Mouse (Mus musculus): ENCODE data around the gene Guca1b. TPM values are rescaled to one million over a fixed set of nuclear protein-coding genes. Genes with fewer than 3 reads are reported as not detected.

Guca1b gene
- total and polyA plus RNA-seq, 2 experiments from 2014 or later = 0.14 TPM; not detected in 1

DNA sequence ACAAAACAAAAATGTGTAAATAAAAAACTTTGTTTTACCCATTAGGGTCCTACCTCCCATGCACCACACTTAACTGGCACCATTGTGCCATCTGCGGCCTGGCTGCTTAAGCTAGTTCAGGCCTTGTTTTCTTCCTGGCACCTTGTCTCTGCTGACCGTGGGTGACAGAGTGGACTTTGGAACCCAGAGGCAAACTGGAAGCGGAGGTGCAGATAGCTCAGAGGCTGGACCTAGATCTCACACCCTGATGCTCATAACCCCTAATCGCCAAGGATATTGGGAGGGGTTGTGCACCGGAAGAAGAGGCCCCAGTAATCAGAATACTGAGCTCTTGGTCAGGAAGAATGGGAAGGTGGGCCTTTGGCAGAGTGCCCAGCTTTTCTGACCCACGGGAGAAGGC lies 39.0 kb downstream of the Guca1b start:
- ATAC-seq = no peak
- 77% methylated on average over 6 of the region's 6 CpGs for WGBS
- H3K4me3 ChIP-seq (ENCODE audit: low read length) = no peak overlapping the region
- H3K27ac ChIP-seq = no peak overlapping the region
- no peak for TF ChIP-seq CTCF (IDR thresholded peaks at IDR 0.05; ENCODE audit: low read depth)
- H3K36me3 ChIP-seq (ENCODE audit: insufficient read depth, low read length) = no peaks in the 10 kb centered on the region
- H3K27me3 ChIP-seq (ENCODE audit: insufficient read depth, low read length) = no peaks in the 10 kb centered on the region
- H3K9ac ChIP-seq (replicated peaks; ENCODE audit: low read length) = no peak overlapping the region
- no peak overlapping the region for H3K4me2 ChIP-seq (ENCODE audit: low read depth, low read length)
- no peaks in the 10 kb centered on the region for H3K9me3 ChIP-seq (ENCODE audit: low read length)
- H3K4me1 ChIP-seq (ENCODE audit: insufficient read depth, low read length) = no peaks in the 10 kb centered on the region
- no peak for DNase-seq (ENCODE audit: low spot score)

GRCm38 (mm10) chr17:47427316-47427715 lies 42.1 kb downstream of the Guca1b start:
- no peak overlapping the region for H3K4me2 ChIP-seq (ENCODE audit: low read depth, low read length)
- 74% methylated on average over 6 of the region's 6 CpGs for WGBS
- no peak for ATAC-seq

DNA sequence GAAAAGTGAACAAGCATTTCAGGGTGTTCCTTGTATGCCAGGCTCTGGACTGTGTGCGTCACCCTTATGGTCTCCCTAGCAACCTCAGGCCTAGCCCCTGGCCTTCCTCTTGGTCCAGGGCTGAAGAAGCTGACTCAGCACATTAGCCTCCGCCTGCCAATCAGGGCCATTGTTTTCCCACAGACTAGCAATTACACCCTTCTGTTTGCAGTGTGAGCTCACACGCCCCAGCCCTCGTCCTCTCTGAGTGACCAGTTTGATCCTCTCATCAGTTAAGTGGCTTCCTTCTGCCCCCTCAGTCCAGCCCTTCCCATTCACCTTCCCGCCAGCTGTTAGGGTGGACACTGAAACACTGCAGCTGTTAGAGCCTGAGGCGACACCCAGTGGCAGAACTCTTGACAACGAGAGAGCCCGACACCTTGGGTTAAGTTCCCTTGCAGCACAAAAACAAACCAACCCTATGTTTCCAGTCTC lies 43.7 kb downstream of the Guca1b start:
- Histone ChIP-seq H3K4me1 (ENCODE audit: insufficient read depth, low read length) (no peaks in the 10 kb centered on the region), H3K36me3 (ENCODE audit: insufficient read depth, low read length) (no peaks in the 10 kb centered on the region), H3K4me3 (ENCODE audit: low read length) (no peak overlapping the region), H3K27ac (no peak overlapping the region), H3K9me3 (ENCODE audit: low read length) (no peaks in the 10 kb centered on the region), H3K4me2 (ENCODE audit: low read depth, low read length) (0 out of 2 replicates have a peak overlapping the region, but pooled peaks have one; percentile 5), H3K9ac (replicated peaks; ENCODE audit: low read length) (no peak overlapping the region), H3K27me3 (ENCODE audit: insufficient read depth, low read length) (no peaks in the 10 kb centered on the region)
- DNase-seq (ENCODE audit: low spot score) = peak; percentile 71
- WGBS = 5% methylated on average over 8 of the region's 8 CpGs
- TF ChIP-seq CTCF (IDR thresholded peaks at IDR 0.05; ENCODE audit: low read depth) = peak; percentile 71
- peak; percentile 88 for ATAC-seq

More at GRCm38 (mm10) chr17:47427316-47427715, 42.1 kb downstream of the Guca1b start:
- Histone ChIP-seq H3K27me3 (ENCODE audit: insufficient read depth, low read length) (no peaks in the 10 kb centered on the region), H3K4me3 (ENCODE audit: low read length) (no peak overlapping the region), H3K36me3 (ENCODE audit: insufficient read depth, low read length) (no peaks in the 10 kb centered on the region), H3K9ac (replicated peaks; ENCODE audit: low read length) (no peak overlapping the region), H3K27ac (no peak overlapping the region), H3K9me3 (ENCODE audit: low read length) (no peaks in the 10 kb centered on the region), H3K4me1 (ENCODE audit: insufficient read depth, low read length) (no peaks in the 10 kb centered on the region)
- no peak for DNase-seq (ENCODE audit: low spot score)
- TF ChIP-seq CTCF (IDR thresholded peaks at IDR 0.05; ENCODE audit: low read depth) = peak; percentile 35

DNA sequence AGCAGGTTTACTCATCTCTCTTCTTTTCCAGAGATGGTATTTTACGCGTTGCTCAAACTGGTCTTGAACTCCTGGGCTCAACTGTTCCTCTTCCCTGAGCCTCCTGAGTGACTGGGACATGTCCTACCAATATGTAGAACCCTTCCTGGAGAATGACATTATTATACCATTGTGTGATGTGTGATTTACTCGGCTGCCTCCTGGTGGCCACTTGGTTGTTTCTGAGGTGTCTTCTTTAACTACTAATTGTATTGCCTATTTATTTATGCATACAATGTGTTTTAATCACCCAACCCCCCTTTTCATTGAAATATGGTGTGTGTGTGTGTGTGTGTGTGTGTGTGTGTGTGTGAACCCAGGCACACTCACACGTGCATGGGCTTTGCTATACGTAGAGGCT lies 45.6 kb downstream of the Guca1b start:
- DNase-seq (ENCODE audit: low spot score) = no peak
- H3K4me1 ChIP-seq (ENCODE audit: insufficient read depth, low read length) = no peaks in the 10 kb centered on the region
- no peak overlapping the region for H3K9ac ChIP-seq (replicated peaks; ENCODE audit: low read length)
- WGBS = 69% methylated on average over 5 of the region's 5 CpGs
- no peaks in the 10 kb centered on the region for H3K36me3 ChIP-seq (ENCODE audit: insufficient read depth, low read length)
- no peak overlapping the region for H3K4me2 ChIP-seq (ENCODE audit: low read depth, low read length)
- H3K27ac ChIP-seq = no peak overlapping the region
- H3K9me3 ChIP-seq (ENCODE audit: low read length) = no peaks in the 10 kb centered on the region
- peak; percentile 53 for TF ChIP-seq CTCF (IDR thresholded peaks at IDR 0.05; ENCODE audit: low read depth)
- ATAC-seq = no peak
- H3K4me3 ChIP-seq (ENCODE audit: low read length) = no peak overlapping the region
- no peaks in the 10 kb centered on the region for H3K27me3 ChIP-seq (ENCODE audit: insufficient read depth, low read length)

DNA sequence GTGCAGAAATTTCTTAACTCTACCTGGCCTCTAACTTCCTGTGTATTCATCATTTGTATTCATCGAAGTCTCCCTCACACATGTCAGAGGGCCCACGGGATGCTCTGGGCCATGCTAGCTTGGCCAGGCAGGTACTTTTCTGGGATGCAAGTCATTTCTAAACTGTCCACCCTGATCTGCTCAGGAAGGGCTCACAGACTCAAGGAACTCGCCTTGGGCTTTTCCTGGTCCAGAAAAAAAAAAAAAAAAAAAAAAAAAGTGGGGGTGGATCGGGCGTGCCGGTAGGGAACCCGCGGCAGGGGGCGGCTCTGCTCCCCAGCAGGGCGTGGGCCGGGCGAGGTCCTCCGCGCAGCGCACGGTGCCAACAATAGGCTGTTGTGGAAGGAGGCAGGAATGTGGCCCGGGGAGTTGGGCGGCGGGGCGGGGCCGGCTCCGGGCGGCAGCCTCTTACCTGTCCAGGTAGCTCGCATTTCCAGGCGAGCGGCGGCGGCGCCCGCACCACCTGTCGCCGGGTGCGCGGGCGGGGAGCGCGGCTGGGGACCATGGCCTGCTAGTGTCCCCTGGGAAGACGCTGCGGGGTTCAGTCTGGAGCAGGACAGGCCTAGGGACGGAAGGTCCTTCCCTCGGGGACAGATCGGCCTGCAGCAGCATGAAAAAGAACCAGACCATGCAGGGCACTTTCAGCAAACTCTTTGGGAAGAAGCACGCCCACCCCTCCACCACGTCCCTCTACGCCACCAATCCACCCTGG lies 51.1 kb downstream of the Guca1b start, which contains the start of gene AI661453:
TSS of gene AI661453 (plus strand) at position 460 of the 751 bp plus-strand sequence.
- ATAC-seq (no peak), DNase-seq (ENCODE audit: low spot score) (no peak)
- peaks cover 8% of the 10 kb centered on the region for H3K27me3 ChIP-seq (ENCODE audit: insufficient read depth, low read length)
- no peak for TF ChIP-seq CTCF (IDR thresholded peaks at IDR 0.05; ENCODE audit: low read depth)
- H3K36me3 ChIP-seq (ENCODE audit: insufficient read depth, low read length) = no peaks in the 10 kb centered on the region
- peaks cover 6% of the 10 kb centered on the region; the same call in 1 of the 2 replicates for H3K4me1 ChIP-seq (ENCODE audit: insufficient read depth, low read length)
- no peak within 1 kb of the TSS for H3K27ac ChIP-seq
- 2% methylated on average over 45 of the region's 45 CpGs for WGBS
- peak within 1 kb of the TSS; percentile 70 for H3K4me2 ChIP-seq (ENCODE audit: low read depth, low read length)
- no peaks in the 10 kb centered on the region for H3K9me3 ChIP-seq (ENCODE audit: low read length)
- peak within 1 kb of the TSS; percentile 42 for H3K4me3 ChIP-seq (ENCODE audit: low read length)
- no peak within 1 kb of the TSS; the same call in 1 of the 2 replicates for H3K9ac ChIP-seq (replicated peaks; ENCODE audit: low read length)

DNA sequence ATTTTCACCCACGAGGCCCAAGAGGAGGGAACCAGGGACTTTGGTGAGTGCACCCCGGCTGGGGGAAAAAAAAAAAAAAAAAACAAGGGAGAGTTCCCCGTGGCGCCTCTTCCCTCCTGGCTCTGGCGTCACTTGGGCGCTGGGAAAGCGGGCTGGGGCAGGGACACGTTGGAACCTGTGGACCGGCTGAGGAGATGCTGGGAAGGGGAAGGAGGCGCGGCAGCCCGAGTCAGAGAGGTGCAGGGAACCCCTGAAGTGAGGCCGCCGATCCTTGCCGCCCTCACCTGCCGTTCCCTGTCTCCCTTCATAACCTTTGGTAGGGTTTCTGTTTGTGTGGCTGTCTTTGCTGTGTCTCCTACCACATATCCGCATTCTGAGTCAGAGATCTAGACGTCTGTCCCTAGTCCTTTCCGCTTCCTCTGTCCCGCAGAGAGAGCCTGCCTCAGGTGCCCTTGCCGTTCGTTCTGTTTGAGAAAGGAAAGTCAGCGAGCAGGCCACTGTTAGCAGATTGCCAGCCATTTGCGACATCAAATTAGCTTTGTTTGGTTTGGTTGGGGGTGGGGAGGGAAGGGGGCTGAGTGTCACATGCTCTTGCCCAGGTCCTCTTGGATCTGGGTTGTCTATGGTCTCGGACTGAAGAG lies 51.8 kb downstream of the Guca1b start, which contains the start of gene 1700001C19Rik:
TSS of gene 1700001C19Rik (minus strand) at position 470 of the 641 bp plus-strand sequence.
- Histone ChIP-seq H3K27ac (no peak within 1 kb of the TSS), H3K9ac (replicated peaks; ENCODE audit: low read length) (no peak within 1 kb of the TSS; the same call in 1 of the 2 replicates), H3K4me1 (ENCODE audit: insufficient read depth, low read length) (peaks cover 6% of the 10 kb centered on the region; the same call in 1 of the 2 replicates), H3K36me3 (ENCODE audit: insufficient read depth, low read length) (no peaks in the 10 kb centered on the region), H3K4me2 (ENCODE audit: low read depth, low read length) (peak within 1 kb of the TSS; percentile 70), H3K27me3 (ENCODE audit: insufficient read depth, low read length) (peaks cover 8% of the 10 kb centered on the region), H3K4me3 (ENCODE audit: low read length) (peak within 1 kb of the TSS; percentile 42), H3K9me3 (ENCODE audit: low read length) (no peaks in the 10 kb centered on the region)
- 8% methylated on average over 23 of the region's 25 CpGs for WGBS
- ATAC-seq (no peak), DNase-seq (ENCODE audit: low spot score) (no peak)
- TF ChIP-seq CTCF (IDR thresholded peaks at IDR 0.05; ENCODE audit: low read depth) = no peak

Measured in hindbrain, postnatal 0 days (tissue).